Mouse (Mus musculus): ENCODE measurements around the gene Rbbp9.

Rbbp9 gene

DNA sequence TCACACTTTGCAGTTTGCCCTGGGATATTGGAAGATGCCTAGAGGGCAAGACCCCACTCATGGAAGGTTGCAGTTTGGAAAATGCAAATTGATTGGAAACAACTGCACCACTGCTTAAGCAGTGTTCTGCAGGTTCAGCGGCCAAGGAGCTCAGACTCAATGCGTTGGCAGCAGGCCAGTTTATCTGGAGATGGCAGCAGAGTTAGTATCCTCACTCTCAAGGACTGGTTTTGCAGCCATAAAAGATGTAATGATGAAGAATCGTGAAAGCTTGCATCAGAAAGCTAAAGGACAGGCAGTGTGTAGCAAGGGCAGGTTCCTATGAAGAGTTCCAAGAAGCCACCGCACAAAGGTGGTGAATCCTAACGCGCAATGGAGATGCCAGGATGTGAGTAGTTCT is 48.5 kb downstream of the Rbbp9 start:
- peak; percentile 30 for DNase-seq (ENCODE audit: low read depth, low spot score)

Measured in brain, adult 2 months (tissue).